Mouse (Mus musculus) liver, adult 2 months (tissue): ENCODE results near the gene Rnf157.

Experiments
- CTCF ChIP-seq: fragments of 200-500 bp; IDR thresholded peaks from 2 replicates; pipeline ENCODE4 v1.5.1; 2011; ENCODE audit warnings: low read depth, low read length, control low read depth
- POLR2A ChIP-seq: fragments of 200-500 bp; IDR thresholded peaks from 2 replicates; pipeline ENCODE4 v1.6.1; 2011; ENCODE audit warnings: low read length, control low read depth; ENCODE audit not compliant: insufficient read depth; ENCODE audit errors: extremely low read depth

GRCm38 (mm10) chr11:116432127-116432526 lies 19.3 kb upstream of the Rnf157 start:
- TF ChIP-seq CTCF (no peak), POLR2A (no peak)
